Mouse (Mus musculus) CH12.LX (cell line): ENCODE measurements around the gene Phc3. TPM values are rescaled to one million over a fixed set of nuclear protein-coding genes. Genes with fewer than 3 reads are reported as not detected.

Experiments
- DNase-seq: peaks from one replicate; pipeline ENCODE4 v3.0.0-alpha.2; 2013; ENCODE audit errors: extremely low read depth
- H3K27ac ChIP-seq: 2 replicates; pipeline ENCODE4 v1.5.1; 2012; ENCODE audit warnings: low read depth, mild to moderate bottlenecking, control low read depth, moderate library complexity; ENCODE audit not compliant: insufficient read depth
- H3K27me3 ChIP-seq: replicated peaks from 2 replicates; pipeline ENCODE3; 2012; ENCODE audit warnings: inconsistent platforms
- H3K36me3 ChIP-seq, 2 experiments: replicated peaks in 1 of 2; 2 replicates each; pipeline versions ENCODE3 to v1.6.1; 2012; ENCODE audit warnings: inconsistent platforms in 1 of 2, low read length in 1 of 2, mild to moderate bottlenecking in 1 of 2, mixed read lengths in 1 of 2, moderate library complexity in 1 of 2; ENCODE audit not compliant: control insufficient read depth in 1 of 2, insufficient read depth in 1 of 2
- H3K4me1 ChIP-seq, 2 experiments: 2 replicates each; pipeline ENCODE4 v1.6.1; 2012; ENCODE audit warnings: inconsistent platforms in 1 of 2, moderate library complexity in 1 of 2; ENCODE audit not compliant: insufficient read depth in 2 of 2, control insufficient read depth in 1 of 2
- H3K4me2 ChIP-seq: 2 replicates; pipeline ENCODE4 v1.6.1; 2012; ENCODE audit warnings: low read depth, mild to moderate bottlenecking, control low read depth; ENCODE audit not compliant: poor library complexity, insufficient read depth, severe bottlenecking
- H3K4me3 ChIP-seq, 3 experiments: fragments of 150-350 bp in 1 of 3; sonication (generic) in 1 of 3; replicated peaks in 1 of 3; 2 replicates each; pipeline versions ENCODE3 to v1.5.1; 2011 to 2012; ENCODE audit warnings: low read depth in 2 of 3, low read length in 2 of 3, mild to moderate bottlenecking in 2 of 3, moderate library complexity in 2 of 3, control low read depth in 1 of 3, improper control_type of control experiment in 1 of 3, inconsistent platforms in 1 of 3, mixed read lengths in 1 of 3; ENCODE audit not compliant: poor library complexity in 1 of 3
- H3K79me2 ChIP-seq: replicated peaks from 2 replicates; pipeline ENCODE4 v1.6.1; 2012; ENCODE audit warnings: mild to moderate bottlenecking, moderate library complexity; ENCODE audit not compliant: control insufficient read depth, poor library complexity, insufficient read depth, severe bottlenecking; ENCODE audit errors: extremely low read depth
- H3K9ac ChIP-seq: 2 replicates; pipeline ENCODE4 v1.6.1; 2012; ENCODE audit warnings: low read depth, mild to moderate bottlenecking, control low read depth, moderate library complexity; ENCODE audit not compliant: insufficient read depth
- H3K9me3 ChIP-seq: replicated peaks from 2 replicates; pipeline ENCODE3; 2012; ENCODE audit warnings: low read length, inconsistent platforms, mixed read lengths
- BHLHE40 ChIP-seq: IDR thresholded peaks from 2 replicates; pipeline ENCODE4 v1.6.1; 2011; ENCODE audit warnings: mild to moderate bottlenecking, low read depth, low read length, improper control_type of control experiment
- CHD2 ChIP-seq: IDR thresholded peaks from 2 replicates; pipeline ENCODE4 v1.6.1; 2011; ENCODE audit warnings: low read length, improper control_type of control experiment
- CTCF ChIP-seq, 2 experiments: IDR thresholded peaks in 1 of 2; conservative IDR thresholded peaks in 1 of 2; 2 replicates each; pipeline ENCODE4 v1.5.1; 2011 to 2012; ENCODE audit warnings: low read depth in 2 of 2, low read length in 2 of 2, improper control_type of control experiment in 1 of 2, inconsistent platforms in 1 of 2, mild to moderate bottlenecking in 1 of 2, moderate library complexity in 1 of 2
- E2F4 ChIP-seq: IDR thresholded peaks from 2 replicates; pipeline ENCODE4 v1.6.1; 2011; ENCODE audit warnings: low read depth, low read length, improper control_type of control experiment; ENCODE audit not compliant: insufficient replicate concordance
- ELF1 ChIP-seq: IDR thresholded peaks from 2 replicates; pipeline ENCODE4 v1.6.1; 2014; ENCODE audit warnings: low read depth, mild to moderate bottlenecking, inconsistent platforms, low read length, improper control_type of control experiment
- GABPA ChIP-seq: IDR thresholded peaks from 2 replicates; pipeline ENCODE4 v1.6.1; 2012; ENCODE audit warnings: low read depth, low read length, improper control_type of control experiment, inconsistent platforms; ENCODE audit not compliant: insufficient replicate concordance
- IRF4 ChIP-seq: IDR thresholded peaks from 2 replicates; pipeline ENCODE4 v1.6.1; 2014; ENCODE audit warnings: low read depth, mild to moderate bottlenecking, inconsistent platforms, low read length, improper control_type of control experiment
- JUN ChIP-seq: IDR thresholded peaks from 2 replicates; pipeline ENCODE4 v1.6.1; 2011; ENCODE audit warnings: low read depth, mild to moderate bottlenecking, low read length, improper control_type of control experiment, moderate library complexity; ENCODE audit not compliant: insufficient read depth
- JUND ChIP-seq: conservative IDR thresholded peaks from 2 replicates; pipeline ENCODE4 v1.6.1; 2011; ENCODE audit warnings: low read depth, low read length, improper control_type of control experiment
- MAFK ChIP-seq: IDR thresholded peaks from 2 replicates; pipeline ENCODE4 v1.6.1; 2011; ENCODE audit warnings: low read length, improper control_type of control experiment; ENCODE audit not compliant: insufficient replicate concordance
- MAX ChIP-seq: IDR thresholded peaks from 2 replicates; pipeline ENCODE4 v1.6.1; 2011; ENCODE audit warnings: low read length, improper control_type of control experiment
- MAZ ChIP-seq: IDR thresholded peaks from 2 replicates; pipeline ENCODE4 v1.6.1; 2012; ENCODE audit warnings: low read depth, mild to moderate bottlenecking, inconsistent platforms, low read length, improper control_type of control experiment, moderate library complexity
- MEF2A ChIP-seq: IDR thresholded peaks from 2 replicates; pipeline ENCODE4 v1.6.1; 2014; ENCODE audit warnings: low read depth, mild to moderate bottlenecking, inconsistent platforms, low read length, improper control_type of control experiment, borderline replicate concordance
- NRF1 ChIP-seq: IDR thresholded peaks from 2 replicates; pipeline ENCODE4 v1.6.1; 2014; ENCODE audit warnings: low read depth, mild to moderate bottlenecking, inconsistent platforms, low read length, improper control_type of control experiment, moderate library complexity
- POLR2A ChIP-seq: IDR thresholded peaks from 2 replicates; pipeline ENCODE4 v1.6.1; 2011; ENCODE audit warnings: low read depth, mild to moderate bottlenecking, improper control_type of control experiment, low read length
- RAD21 ChIP-seq: IDR thresholded peaks from 2 replicates; pipeline ENCODE4 v1.6.1; 2011; ENCODE audit warnings: low read depth, mild to moderate bottlenecking, low read length, improper control_type of control experiment, moderate library complexity
- RCOR1 ChIP-seq: conservative IDR thresholded peaks from 2 replicates; pipeline ENCODE4 v1.6.1; 2012; ENCODE audit warnings: low read depth, mild to moderate bottlenecking, inconsistent platforms, low read length, improper control_type of control experiment
- SIN3A ChIP-seq: IDR thresholded peaks from 2 replicates; pipeline ENCODE4 v1.6.1; 2012; ENCODE audit warnings: low read length, improper control_type of control experiment, inconsistent platforms
- USF1 ChIP-seq: IDR thresholded peaks from 2 replicates; pipeline ENCODE4 v1.6.1; 2014; ENCODE audit warnings: low read depth, mild to moderate bottlenecking, inconsistent platforms, low read length, improper control_type of control experiment
- USF2 ChIP-seq: conservative IDR thresholded peaks from 2 replicates; pipeline ENCODE4 v1.6.1; 2011; ENCODE audit warnings: low read depth, low read length, improper control_type of control experiment
- ZKSCAN1 ChIP-seq: IDR thresholded peaks from 2 replicates; pipeline ENCODE4 v1.6.1; 2012; ENCODE audit warnings: low read depth, inconsistent platforms, low read length, improper control_type of control experiment, borderline replicate concordance
- ZNF384 ChIP-seq: IDR thresholded peaks from 2 replicates; pipeline ENCODE4 v1.6.1; 2012; ENCODE audit warnings: low read depth, low read length, improper control_type of control experiment, inconsistent platforms
- dilution Hi-C: fragments of 300-500 bp; cut with MboI; formaldehyde crosslinking; loops from 2 replicates; pipeline ENCODE4 v1.14.3; 2020; ENCODE audit warnings: low sequenced_read_pairs; ENCODE audit not compliant: extremely low pct_unique_long_range_greater_than_20kb, extremely low pct_ligation_motif_present
- in situ Hi-C: fragments of 300-500 bp; cut with MboI; formaldehyde crosslinking; loops from 3 replicates; pipeline ENCODE4 v1.14.3; 2019; ENCODE audit warnings: low sequenced_read_pairs, low pct_ligation_motif_present, low pct_unique_long_range_greater_than_20kb, mixed read lengths
- polyA plus RNA-seq: library from polyadenylated mRNA; unstranded; fragments of >175 nt; gene quantifications from 2 replicates; pipeline ENCODE4 v1.2.1, GENCODE M21; 2012; ENCODE audit warnings: low read depth; ENCODE audit not compliant: insufficient read length
- total RNA-seq, 2 experiments: library from RNA; depleted of rRNA; stranded (reverse); fragments of 300-350 nt in 1 of 2; fragments of >200 nt in 1 of 2; gene quantifications; 2 replicates each; pipeline ENCODE4 v1.2.3; 2012 to 2014

Gene Phc3
- total and polyA plus RNA-seq, 3 experiments: 8.4 to 13.5 (median 8.8) TPM

DNA sequence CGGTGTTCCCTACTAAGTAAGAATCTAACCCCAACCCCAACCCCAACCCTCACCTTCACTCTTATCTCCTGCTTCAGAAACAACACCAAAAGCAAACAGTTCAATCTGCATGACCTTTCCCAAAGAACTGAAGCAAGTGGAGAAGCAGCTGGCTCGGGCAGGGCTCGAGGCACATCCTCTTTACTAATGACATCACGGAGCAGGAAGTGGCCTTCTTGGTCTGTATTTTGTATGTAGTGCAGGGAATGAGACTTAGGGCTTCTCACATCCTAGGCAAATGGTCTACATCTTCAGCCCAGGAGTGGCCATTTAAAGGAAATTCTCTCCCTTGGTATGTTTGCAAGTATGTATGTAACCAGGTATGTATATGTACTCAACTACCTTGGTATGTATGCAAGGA is 52.1 kb downstream of the Phc3 start:
- H3K27me3 ChIP-seq: no peaks in the 10 kb centered on the region
- TF ChIP-seq POLR2A: no peak
- TF ChIP-seq SIN3A: no peak
- no peak for TF ChIP-seq NRF1
- TF ChIP-seq JUN: no peak
- TF ChIP-seq GABPA: no peak
- TF ChIP-seq ELF1: no peak
- TF ChIP-seq BHLHE40: no peak
- no peak for TF ChIP-seq CTCF (conservative IDR thresholded peaks at IDR 0.05 in 1 of 2, IDR thresholded peaks at IDR 0.05 in 1 of 2; ENCODE audit: low read depth in 2 of 2, low read length in 2 of 2)
- TF ChIP-seq USF2: no peak
- TF ChIP-seq ZNF384: no peak
- TF ChIP-seq, all 38 proteins: peak for 0
- Histone ChIP-seq H3K4me1 (peaks cover 0 to 4% of the 10 kb centered on the region in 2 experiments; a peak in 1 of 4 replicates), H3K27ac (no peak overlapping the region), H3K9ac (no peak overlapping the region), H3K9me3 (peaks cover 7% of the 10 kb centered on the region), H3K79me2 (peaks cover 16% of the 10 kb centered on the region), H3K36me3 (peaks cover 60 to 87% of the 10 kb centered on the region in 2 experiments), H3K4me3 (no peak overlapping the region), H3K4me2 (no peak overlapping the region)
- no peak for DNase-seq
- in situ Hi-C loops: no loop called here
- dilution Hi-C loops: no loop called here

DNA sequence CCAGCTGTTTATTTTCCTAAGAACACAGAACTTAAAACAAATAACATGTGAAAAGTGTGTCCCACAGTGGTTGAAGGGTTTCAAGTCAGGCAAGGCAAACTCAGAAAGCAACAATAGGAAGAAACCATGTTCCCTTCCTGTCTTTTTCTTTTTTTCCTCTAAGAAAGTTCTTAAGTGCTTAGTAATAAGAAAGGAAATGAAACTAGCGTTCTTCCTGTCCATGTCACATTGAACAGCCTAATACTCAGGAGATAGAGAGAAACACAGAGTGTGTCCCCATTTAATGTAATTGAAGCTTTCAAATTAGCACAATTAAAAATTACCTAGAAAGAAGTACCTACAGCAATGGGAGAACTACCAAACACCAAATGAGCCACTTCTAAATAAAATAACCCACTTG is 64.6 kb downstream of the Phc3 start:
- no peak for DNase-seq
- H3K79me2 ChIP-seq: peaks cover 4% of the 10 kb centered on the region
- H3K36me3 ChIP-seq: peaks cover 64 to 88% of the 10 kb centered on the region in 2 experiments
- no peak overlapping the region for H3K4me2 ChIP-seq
- in situ Hi-C loops (no loop called here), dilution Hi-C loops (no loop called here)
- peaks cover 7 to 28% of the 10 kb centered on the region in 2 experiments for H3K4me1 ChIP-seq
- H3K27ac ChIP-seq: no peak overlapping the region
- H3K9me3 ChIP-seq: no peaks in the 10 kb centered on the region
- TF ChIP-seq ZNF384: no peak
- TF ChIP-seq ZKSCAN1: no peak
- TF ChIP-seq USF1: no peak
- no peak for TF ChIP-seq BHLHE40
- TF ChIP-seq GABPA: no peak
- no peak for TF ChIP-seq RAD21
- no peak for TF ChIP-seq MAZ
- no peak for TF ChIP-seq E2F4
- no peak for TF ChIP-seq MAFK
- no peak for TF ChIP-seq RCOR1
- TF ChIP-seq JUND: no peak
- TF ChIP-seq NRF1: no peak
- no peak for TF ChIP-seq USF2
- TF ChIP-seq IRF4: no peak
- TF ChIP-seq MEF2A: no peak
- no peak for TF ChIP-seq MAX
- TF ChIP-seq CHD2: no peak
- no peaks in the 10 kb centered on the region for H3K27me3 ChIP-seq
- no peak overlapping the region for H3K4me3 ChIP-seq
- no peak overlapping the region for H3K9ac ChIP-seq
